Mouse (Mus musculus) neural tube, embryonic 10.5 days (tissue): ENCODE data around the gene Olfr1392.

ENCODE experiments used
- DNase-seq: peaks from one replicate; pipeline ENCODE4 v3.0.0-alpha.2; 2017; ENCODE audit warnings: low spot score; ENCODE audit errors: extremely low spot score

The Olfr1392 gene

DNA sequence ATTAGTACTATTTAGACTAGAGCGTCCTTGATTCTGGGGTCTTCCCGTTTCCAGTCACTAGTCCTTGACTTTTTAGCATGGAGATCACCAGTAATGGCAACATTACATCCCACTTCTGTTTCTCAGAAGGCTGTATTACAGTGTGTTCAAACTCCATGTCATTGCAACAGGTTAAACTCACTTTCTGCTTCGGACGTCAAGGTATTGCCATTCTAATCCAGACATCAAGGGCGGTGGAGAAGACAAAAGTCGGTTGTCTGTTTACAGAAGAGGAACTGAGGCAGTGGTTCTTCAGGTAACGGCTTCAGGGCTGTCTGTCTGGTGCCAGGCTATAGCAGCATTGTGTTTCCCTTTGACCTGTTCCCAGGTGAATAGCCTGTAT is 33.7 kb upstream of the Olfr1392 start:
- DNase-seq, result no peak

- no peak for DNase-seq
Observed at GRCm38 (mm10) chr11:49252048-49252447, 33.0 kb upstream of the Olfr1392 start.

DNA sequence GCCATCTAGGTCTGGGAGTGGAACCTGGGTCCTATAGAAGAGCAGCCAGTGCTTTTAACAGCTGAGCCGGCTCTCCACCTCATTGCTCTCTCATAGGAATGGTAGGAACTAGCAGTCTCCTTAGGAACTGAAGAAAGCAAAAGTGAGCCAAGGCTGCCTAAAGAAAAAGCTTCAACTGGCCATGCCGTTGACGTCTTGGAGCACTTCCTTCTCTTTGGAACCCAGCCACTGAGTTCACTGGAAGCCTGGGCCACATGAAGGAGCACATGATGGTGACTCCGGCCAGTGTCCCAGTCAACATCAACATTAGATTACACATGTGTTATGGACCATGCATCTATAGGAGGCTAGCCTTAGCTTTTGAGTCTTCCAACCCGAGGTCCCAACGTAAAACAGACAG is 32.0 kb upstream of the Olfr1392 start:
- no peak for DNase-seq

DNA sequence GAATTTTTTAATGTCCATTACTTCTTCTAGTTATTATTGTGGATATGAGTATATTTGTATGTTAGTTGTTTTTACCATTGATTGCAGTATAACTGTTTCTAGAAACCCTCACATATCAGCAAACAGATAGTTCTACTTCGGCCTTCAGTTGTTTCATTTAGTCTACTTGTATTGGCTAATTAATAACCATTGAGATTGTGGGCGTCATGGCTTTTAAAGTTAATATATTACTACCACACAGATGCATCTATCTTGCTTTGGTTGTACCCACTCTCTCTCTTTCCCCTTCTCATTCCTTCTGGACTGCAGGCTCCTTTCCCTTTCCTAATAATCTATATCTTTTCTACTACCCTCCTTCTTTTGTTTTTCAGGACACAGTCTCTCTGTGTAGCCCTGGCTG is 25.8 kb upstream of the Olfr1392 start:
- DNase-seq, result no peak

- DNase-seq, result no peak
Observed at GRCm38 (mm10) chr11:49259829-49260228, 25.3 kb upstream of the Olfr1392 start.

DNA sequence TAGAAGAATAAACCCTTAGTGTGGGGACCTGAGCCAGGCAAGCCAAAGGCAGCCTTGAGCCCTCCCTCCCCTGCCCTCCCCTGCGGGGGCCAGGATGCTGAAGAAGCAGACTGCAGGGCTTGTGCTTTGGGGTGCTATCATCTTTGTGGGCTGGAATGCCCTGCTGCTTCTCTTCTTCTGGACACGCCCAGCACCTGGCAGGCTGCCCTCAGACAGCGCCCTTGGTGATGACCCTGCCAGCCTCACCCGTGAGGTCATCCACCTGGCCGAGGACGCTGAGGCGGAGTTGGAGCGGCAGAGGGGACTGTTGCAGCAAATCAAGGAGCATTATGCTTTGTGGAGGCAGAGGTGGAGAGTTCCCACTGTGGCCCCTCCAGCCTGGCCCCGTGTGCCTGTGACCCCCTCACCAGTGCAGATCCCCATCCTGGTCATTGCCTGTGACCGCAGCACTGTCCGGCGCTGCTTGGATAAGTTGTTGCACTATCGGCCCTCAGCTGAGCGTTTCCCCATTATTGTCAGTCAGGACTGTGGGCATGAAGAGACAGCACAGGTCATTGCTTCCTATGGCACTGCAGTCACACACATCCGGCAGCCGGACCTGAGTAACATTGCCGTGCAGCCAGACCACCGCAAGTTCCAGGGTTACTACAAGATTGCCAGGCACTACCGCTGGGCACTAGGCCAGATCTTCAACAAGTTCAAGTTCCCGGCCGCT is 24.3 kb upstream of the Olfr1392 start:
- no peak for DNase-seq

GRCm38 (mm10) chr11:49261313-49261855 is 23.7 kb upstream of the Olfr1392 start:
- DNase-seq, result no peak

- DNase-seq, result no peak
Observed at GRCm38 (mm10) chr11:49262286-49262685, 22.8 kb upstream of the Olfr1392 start.

- DNase-seq, result no peak
Observed at GRCm38 (mm10) chr11:49263149-49263548, 21.9 kb upstream of the Olfr1392 start.

- no peak for DNase-seq
Observed at GRCm38 (mm10) chr11:49264081-49264480, 21.0 kb upstream of the Olfr1392 start.

DNA sequence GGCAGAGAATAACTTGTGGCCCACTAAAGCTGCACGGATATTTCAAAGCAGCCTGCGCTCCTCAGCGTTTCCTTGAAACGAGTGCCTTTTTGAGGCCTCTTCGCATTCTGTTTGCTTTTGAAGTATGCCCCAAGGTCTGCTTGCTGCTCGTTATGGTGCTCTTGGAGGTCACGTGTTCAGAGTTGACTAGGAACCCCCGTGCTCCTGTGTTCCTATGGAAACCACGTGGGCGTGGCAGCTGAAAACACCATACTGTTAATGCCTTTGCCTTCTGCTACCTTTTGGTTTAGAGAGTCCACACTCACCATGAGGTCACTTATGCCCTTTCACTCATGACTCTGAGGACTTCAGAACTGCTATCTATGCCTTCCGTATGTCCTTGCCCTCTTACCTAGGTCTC is 20.5 kb upstream of the Olfr1392 start:
- no peak for DNase-seq

GRCm38 (mm10) chr11:49265101-49265500 is 20.0 kb upstream of the Olfr1392 start:
- DNase-seq, result no peak

GRCm38 (mm10) chr11:49266671-49267070 is 18.4 kb upstream of the Olfr1392 start:
- DNase-seq, result no peak

GRCm38 (mm10) chr11:49267316-49267715 is 17.8 kb upstream of the Olfr1392 start:
- DNase-seq, result no peak

GRCm38 (mm10) chr11:49267970-49268579 is 17.0 kb upstream of the Olfr1392 start:
- DNase-seq, result no peak

GRCm38 (mm10) chr11:49269761-49270160 is 15.3 kb upstream of the Olfr1392 start:
- no peak for DNase-seq

GRCm38 (mm10) chr11:49270368-49270767 is 14.7 kb upstream of the Olfr1392 start:
- no peak for DNase-seq

DNA sequence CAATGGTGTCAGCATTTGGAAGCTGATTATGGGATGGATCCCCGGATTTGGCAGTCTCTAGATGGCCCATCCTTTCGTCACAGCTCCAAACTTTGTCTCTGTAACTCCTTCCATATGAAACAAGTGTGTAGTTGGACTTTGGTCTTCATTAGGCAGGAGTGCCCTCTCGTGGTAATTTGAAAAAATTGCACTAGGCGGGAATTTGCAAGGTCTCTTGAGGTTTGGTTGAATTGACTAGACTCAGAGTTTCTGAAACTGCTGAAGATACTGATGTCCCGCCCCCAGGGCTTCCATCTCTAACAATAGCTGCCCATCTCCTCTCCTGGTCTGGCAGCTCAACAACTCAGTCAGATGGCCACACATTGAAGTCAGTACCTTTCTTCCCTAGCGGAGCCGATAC is 13.7 kb upstream of the Olfr1392 start:
- peak; percentile 35 for DNase-seq

DNA sequence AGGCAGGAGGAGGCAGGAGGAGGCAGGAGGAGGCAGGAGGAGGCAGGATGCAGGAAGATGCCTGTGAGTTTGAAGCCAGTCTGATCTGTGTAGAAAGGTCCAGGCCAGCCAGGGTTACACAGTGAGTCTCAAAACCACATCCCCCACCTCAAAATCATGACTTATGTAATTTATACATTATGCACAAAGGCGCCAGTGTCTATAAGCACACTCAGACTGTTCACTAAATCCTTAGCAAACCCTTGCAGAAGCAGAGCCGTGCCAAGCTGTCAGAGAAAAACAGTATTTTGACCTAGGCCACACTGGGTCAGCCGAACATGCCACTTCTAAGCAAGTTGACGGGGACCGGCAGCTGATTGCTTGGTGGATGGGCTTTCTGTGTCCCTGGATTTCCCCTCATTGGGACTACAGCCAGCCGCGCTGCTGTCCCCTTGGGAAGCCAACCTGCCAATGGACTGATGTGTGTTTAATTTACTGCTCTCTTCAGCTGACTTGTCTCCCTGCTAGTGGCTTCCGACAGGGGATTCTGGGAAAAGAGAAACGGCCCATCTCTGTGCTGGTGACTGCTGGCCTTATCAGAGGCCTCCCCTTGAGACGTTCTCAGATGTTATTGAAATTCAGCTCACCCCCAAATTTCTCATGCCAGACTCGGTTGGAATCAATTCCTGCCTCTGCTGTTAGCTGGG is 11.1 kb upstream of the Olfr1392 start:
- DNase-seq, result no peak

- no peak for DNase-seq
Observed at GRCm38 (mm10) chr11:49278222-49278621, 6.9 kb upstream of the Olfr1392 start, which contains the start of gene Olfr1393. Olfr1393 (plus strand) TSS chr11:49278304.

GRCm38 (mm10) chr11:49287251-49287650 is 2.2 kb downstream of the Olfr1392 start:
- DNase-seq, result no peak

DNA sequence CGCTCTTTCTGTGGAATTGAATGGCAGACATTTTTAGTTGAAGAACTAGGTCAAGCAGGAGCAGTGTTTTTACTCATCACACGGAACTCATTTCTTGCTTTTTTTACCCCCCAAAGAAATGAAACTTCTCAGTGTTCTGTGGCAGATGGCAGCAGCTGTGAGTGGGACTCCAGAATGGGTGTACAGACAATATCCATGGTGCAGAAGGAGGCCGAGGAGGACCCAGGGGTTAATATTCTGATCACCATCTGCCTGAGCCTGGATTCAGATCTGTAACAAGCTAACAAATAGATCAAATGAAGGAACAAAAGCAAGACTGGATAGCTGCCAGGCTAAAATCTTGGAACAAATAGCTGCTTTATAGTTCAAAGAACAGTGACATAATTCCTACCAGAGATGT is 7.7 kb downstream of the Olfr1392 start:
- no peak for DNase-seq
